Mouse (Mus musculus): ENCODE data around the gene Btg4.

GRCm38 (mm10) chr9:51075780-51076179, 15.1 kb downstream of the Btg4 start:
- TF ChIP-seq POLR2A (IDR thresholded peaks at IDR 0.05; ENCODE audit: insufficient read length, low read depth) (no peak), SRF (IDR thresholded peaks at IDR 0.05; ENCODE audit: control insufficient read depth, insufficient read length, low read depth) (no peak), MYOD1 (IDR thresholded peaks at IDR 0.05; ENCODE audit: control insufficient read depth in 1 of 3, insufficient read length in 2 of 3, low read depth in 2 of 3) (no peak), CEBPB (IDR thresholded peaks at IDR 0.05; ENCODE audit: insufficient read depth, poor library complexity, severe bottlenecking) (no peak), TCF3 (IDR thresholded peaks at IDR 0.05; ENCODE audit: insufficient read length, low read depth) (no peak), MYOG (IDR thresholded peaks at IDR 0.05; ENCODE audit: control insufficient read depth in 1 of 3, insufficient read depth in 1 of 3, insufficient read length in 2 of 3, low read depth in 2 of 3) (no peak), USF1 (IDR thresholded peaks at IDR 0.05; ENCODE audit: low read depth) (no peak), MAX (IDR thresholded peaks at IDR 0.05; ENCODE audit: low read depth) (no peak), E2F4 (IDR thresholded peaks at IDR 0.05; ENCODE audit: insufficient read depth) (no peak), TCF12 (IDR thresholded peaks at IDR 0.05; ENCODE audit: insufficient read depth, poor library complexity, severe bottlenecking) (no peak), POLR2AphosphoS2 (IDR thresholded peaks at IDR 0.05; ENCODE audit: insufficient read length, low read depth) (no peak), REST (IDR thresholded peaks at IDR 0.05; ENCODE audit: insufficient read depth, insufficient read length) (no peak)

Data from myocyte (in vitro differentiated cells).